Mouse (Mus musculus): ENCODE data around the gene Exoc8. TPM values are rescaled to one million over a fixed set of nuclear protein-coding genes. Genes with fewer than 3 reads are reported as not detected.

Gene Exoc8
- polyA plus RNA-seq, 1 experiment from 2014 or later: 10.5 TPM

Other genes starting within 250 kb of the Exoc8 start
- gene 2310022B05Rik, start 234.3 kb downstream of the Exoc8 start, polyA plus RNA-seq (2016; fragmentation: Nextera tagmentation; extraction: Ambion mirVana): 9.4 and 10.2 TPM in 2 replicates
- gene Ttc13, start 175.7 kb downstream of the Exoc8 start, polyA plus RNA-seq (2016; fragmentation: Nextera tagmentation; extraction: Ambion mirVana): 32.4 and 35.4 TPM in 2 replicates
- 13.3 TPM in 2 replicates for gene Arv1, start 175.6 kb downstream of the Exoc8 start, polyA plus RNA-seq (2016; fragmentation: Nextera tagmentation; extraction: Ambion mirVana)
- gene Fam89a, start 145.9 kb downstream of the Exoc8 start, polyA plus RNA-seq (2016; fragmentation: Nextera tagmentation; extraction: Ambion mirVana): 2.9 and 3.2 TPM in 2 replicates
- 0.01 and 0.05 TPM in 2 replicates for gene Trim67, start 104.6 kb downstream of the Exoc8 start, polyA plus RNA-seq (2016; fragmentation: Nextera tagmentation; extraction: Ambion mirVana)
- gene Gnpat, start 34.7 kb downstream of the Exoc8 start, polyA plus RNA-seq (2016; fragmentation: Nextera tagmentation; extraction: Ambion mirVana): 62.3 and 66.2 TPM in 2 replicates
- 39.6 and 40.8 TPM in 2 replicates for gene 2810004N23Rik, start 34.6 kb downstream of the Exoc8 start, polyA plus RNA-seq (2016; fragmentation: Nextera tagmentation; extraction: Ambion mirVana)
- 11.1 and 12.4 TPM in 2 replicates for gene Sprtn, start 181 bp upstream of the Exoc8 start, polyA plus RNA-seq (2016; fragmentation: Nextera tagmentation; extraction: Ambion mirVana)
- 4.3 TPM in 2 replicates for gene Egln1, start 51.6 kb upstream of the Exoc8 start, polyA plus RNA-seq (2016; fragmentation: Nextera tagmentation; extraction: Ambion mirVana)
- gene Tsnax, start 115.3 kb upstream of the Exoc8 start, polyA plus RNA-seq (2016; fragmentation: Nextera tagmentation; extraction: Ambion mirVana): 71.4 TPM in 2 replicates
- gene Disc1, start 156.5 kb upstream of the Exoc8 start, polyA plus RNA-seq (2016; fragmentation: Nextera tagmentation; extraction: Ambion mirVana): 0.56 and 0.92 TPM in 2 replicates

Data from liver, embryonic 12.5 days (tissue).